Mouse (Mus musculus) inflammation-experienced regulatory T-cells, adult 6 months (primary cell): Measurements from ENCODE around the gene Spred2. TPM values are rescaled to one million over a fixed set of nuclear protein-coding genes. Genes with fewer than 3 reads are reported as not detected.
"Not testable (repeated sequence)": the region's sequence is repeated elsewhere in the genome, so short reads cannot be mapped to it uniquely, and the experiment has no call there.

ENCODE experiments used
- ATAC-seq: one replicate; pipeline ENCODE4 v1.8.0; 2017
- polyA plus RNA-seq, 3 experiments: library from polyadenylated mRNA; unstranded; fragments of 100-300 nt; shearing (Covaris generic); gene quantifications; one replicate each; pipeline ENCODE4 v1.2.1; 2017

The Spred2 gene
- polyA plus RNA-seq, 3 experiments from 2014 or later, result 3.4 to 5.0 (median 4.3) TPM

- not testable (repeated sequence) for ATAC-seq
Observed at GRCm38 (mm10) chr11:20062801-20063200, 138.6 kb downstream of the Spred2 start.

- ATAC-seq, result not testable (repeated sequence)
Observed at GRCm38 (mm10) chr11:20064086-20064485, 139.9 kb downstream of the Spred2 start.

DNA sequence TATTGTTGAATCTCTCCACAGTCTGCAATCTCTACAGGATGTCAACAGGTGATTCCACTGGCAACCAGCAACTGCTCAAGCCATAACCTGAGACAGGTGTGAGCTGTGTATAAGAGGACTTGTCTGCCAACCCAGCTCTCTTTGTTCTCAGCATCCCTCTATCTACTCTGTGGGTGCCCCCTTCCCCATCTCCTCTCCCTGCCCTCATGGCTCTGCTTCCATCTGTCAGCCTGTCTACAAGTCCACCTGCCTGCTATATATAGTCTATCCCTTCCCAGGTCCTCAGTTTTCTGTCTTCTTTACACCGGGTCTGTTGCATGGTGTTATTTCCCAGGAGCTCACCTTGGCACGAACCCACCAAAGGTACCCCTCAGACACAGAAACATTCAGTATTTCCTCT lies 140.8 kb downstream of the Spred2 start:
- no peak for ATAC-seq

DNA sequence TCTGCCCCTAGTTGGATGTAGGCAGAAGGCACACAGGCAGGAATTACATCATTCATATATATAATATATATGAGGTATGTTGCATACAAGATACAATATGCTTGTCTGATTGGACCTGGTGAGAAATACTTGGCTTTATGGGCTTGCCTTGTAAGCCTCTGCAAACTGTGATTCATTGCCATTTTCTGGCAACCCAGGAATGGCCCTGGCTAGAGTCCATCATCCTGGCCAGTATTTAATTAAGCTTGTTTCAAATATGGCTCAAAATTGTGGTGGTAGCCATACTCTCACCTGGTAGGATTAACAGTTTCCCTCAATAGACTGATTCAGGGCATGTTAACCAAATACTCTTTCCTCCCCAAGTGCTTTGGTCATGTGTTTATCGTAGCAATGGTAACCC lies 141.9 kb downstream of the Spred2 start:
- no peak for ATAC-seq

DNA sequence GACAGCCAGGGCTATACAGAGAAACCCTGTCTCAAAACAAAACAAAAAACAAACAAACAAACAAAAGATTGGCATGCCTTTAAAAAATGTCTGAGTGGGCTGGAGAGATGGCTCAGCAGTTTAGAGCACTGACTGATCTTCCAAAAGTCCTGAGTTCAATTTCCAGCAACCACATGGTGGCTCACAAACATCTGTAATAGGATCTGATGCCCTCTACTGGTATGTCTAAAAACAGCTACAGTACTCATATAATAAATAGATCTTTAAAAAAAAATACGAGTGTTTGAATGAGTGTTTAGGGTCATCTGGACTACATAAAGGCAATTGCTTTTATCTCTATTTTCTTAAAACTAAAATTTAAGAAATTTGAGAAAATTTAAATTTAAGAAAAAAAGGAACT lies 143.3 kb downstream of the Spred2 start:
- ATAC-seq, result peak; percentile 44

- no peak for ATAC-seq
Observed at GRCm38 (mm10) chr11:20068346-20069004, 144.3 kb downstream of the Spred2 start.

DNA sequence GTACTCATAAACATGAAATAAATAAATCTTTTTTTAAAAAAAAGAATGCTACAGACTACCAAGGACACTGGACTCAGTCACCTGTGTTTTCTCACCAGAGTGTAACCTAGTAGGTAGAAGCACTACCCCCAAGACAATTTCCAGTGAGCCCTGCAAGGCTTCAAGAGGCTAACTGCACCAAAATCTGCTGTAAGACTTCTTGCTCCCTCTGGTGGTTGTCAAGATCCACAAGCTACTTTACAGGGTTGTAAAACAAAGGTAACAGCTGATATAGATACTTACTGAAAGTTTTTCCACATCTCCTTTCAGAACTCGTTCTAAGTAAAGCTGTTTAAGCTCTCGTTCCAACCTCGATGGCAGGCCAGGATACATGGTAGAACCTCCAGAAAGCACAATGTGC lies 148.0 kb downstream of the Spred2 start:
- ATAC-seq, result peak; percentile 60

- ATAC-seq, result no peak
Observed at GRCm38 (mm10) chr11:20072826-20073225, 148.7 kb downstream of the Spred2 start.

Other genes with a start within 250 kb of the Spred2 start
- gene Actr2, start 188.5 kb downstream of the Spred2 start, polyA plus RNA-seq, result 100 to 1,000 TPM; 447 to 709 (median 528) TPM